8 mouse cellular contexts compared by ENCODE assay signal in genomic region chr2:167631591-167632448, GRCm38 (mm10). TPM values are rescaled to one million over a fixed set of nuclear protein-coding genes. Genes with fewer than 3 reads are reported as not detected.
A peak's percentile ranks its signal among the peaks of the same experiment; 100 is the strongest.
DNase-seq lines count a peak whose midpoint lies in the region; ATAC-seq lines count a peak whose summit lies in the region.

Gene Ube2v1 (minus strand): TSS chr2:167632095.

- peak within 1 kb of the TSS; percentile 87 for H3K4me3 ChIP-seq in hindbrain, embryonic 13.5 days

- peaks cover 65% of the 10 kb centered on the region for H3K4me1 ChIP-seq in hindbrain, embryonic 13.5 days (replicated peaks)

- H3K9ac ChIP-seq in hindbrain, embryonic 13.5 days: peak within 1 kb of the TSS; percentile 90

- WGBS in hindbrain, embryonic 13.5 days: under 1% methylated on average over 73 of the region's 87 CpGs

- H3K27me3 ChIP-seq in hindbrain, embryonic 13.5 days: no peaks in the 10 kb centered on the region

- peak within 1 kb of the TSS; percentile 92 for H3K27ac ChIP-seq in hindbrain, embryonic 13.5 days

- no peaks in the 10 kb centered on the region for H3K9me3 ChIP-seq in hindbrain, embryonic 13.5 days

- peaks cover 16% of the 10 kb centered on the region for H3K36me3 ChIP-seq in hindbrain, embryonic 13.5 days

- H3K4me2 ChIP-seq in hindbrain, embryonic 13.5 days: peak within 1 kb of the TSS; percentile 93

- peak; percentile 99 for DNase-seq in NIH3T3 (ENCODE audit: low read depth)
- DNase-seq in cerebellum, postnatal 10 days: peak; percentile 98 to 99
- DNase-seq in frontal cortex, postnatal 14 days (ENCODE audit: low spot score in 2 of 2): peak; percentile 95
- peak; percentile 90 to 96 for DNase-seq in layer of hippocampus, postnatal 25 days (ENCODE audit: extremely low spot score in 1 of 2, low spot score in 1 of 2)
- DNase-seq in lung, postnatal 25 days (ENCODE audit: low spot score): peak; percentile 97
- DNase-seq in retina, embryonic 14.5 days (ENCODE audit: low spot score): peak; percentile 97
- peak; percentile 99 for DNase-seq in thymus, postnatal 4 days

- ATAC-seq in hindbrain, embryonic 13.5 days (ENCODE audit: low FRiP score): peak; percentile 79

RNA-seq across cellular contexts. Expression of gene Ube2v1, which starts in this region (rescaled TPM):
- polyA plus RNA-seq in hindbrain, embryonic 13.5 days (2015; fragmentation: Nextera tagmentation; extraction: Ambion mirVana): 310 and 311 TPM in 2 replicates
- 100 to 1,000 TPM; 213 to 235 TPM for total RNA-seq in layer of hippocampus, postnatal 25 days (2021)

Comparison
In these comparisons a context has a peak if more than half of its experiments do, and no peak if none do; other contexts are left out.
1. Peak in every context shown above with its lines: DNase-seq, ATAC-seq, H3K4me3 ChIP-seq and H3K27ac ChIP-seq.